Mouse (Mus musculus): Measurements from ENCODE around the gene Coro2a. TPM values are rescaled to one million over a fixed set of nuclear protein-coding genes. Genes with fewer than 3 reads are reported as not detected.
A peak's percentile ranks its signal among the peaks of the same experiment; 100 is the strongest.

Coro2a gene
- polyA plus RNA-seq, 1 experiment from 2014 or later: 14.4 TPM

DNA sequence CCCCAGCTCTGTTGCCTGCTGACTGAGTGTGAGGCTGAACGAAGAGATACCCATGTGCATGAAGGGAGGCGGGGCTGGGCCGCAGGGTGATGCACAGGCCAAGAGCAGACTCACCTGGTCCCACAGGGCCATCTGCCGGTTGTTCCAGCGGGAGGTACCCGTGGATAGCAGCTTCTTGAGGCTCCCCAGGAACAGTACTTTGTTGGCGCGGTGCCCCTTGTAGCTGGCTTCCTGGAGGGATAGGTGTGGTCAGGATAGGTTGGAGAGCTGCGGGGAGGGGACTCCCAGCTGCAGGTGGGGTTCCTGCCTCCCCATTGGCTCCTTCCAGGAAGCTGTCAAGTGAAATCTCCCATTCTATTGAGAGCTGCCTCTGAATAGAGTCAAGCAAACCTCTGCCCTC is 56.5 kb downstream of the Coro2a start:
- no peak for ATAC-seq (ENCODE audit: low read depth)
- Histone ChIP-seq H3K9me3 (no peaks in the 10 kb centered on the region), H3K4me2 (no peak overlapping the region), H3K27ac (replicated peaks) (no peak overlapping the region), H3K36me3 (no peaks in the 10 kb centered on the region), H3K27me3 (no peaks in the 10 kb centered on the region), H3K4me1 (replicated peaks) (peaks cover 4% of the 10 kb centered on the region; the same call in 1 of the 2 replicates), H3K9ac (no peak overlapping the region), H3K4me3 (no peak overlapping the region)
- WGBS: 23% methylated on average over 9 of the region's 9 CpGs

DNA sequence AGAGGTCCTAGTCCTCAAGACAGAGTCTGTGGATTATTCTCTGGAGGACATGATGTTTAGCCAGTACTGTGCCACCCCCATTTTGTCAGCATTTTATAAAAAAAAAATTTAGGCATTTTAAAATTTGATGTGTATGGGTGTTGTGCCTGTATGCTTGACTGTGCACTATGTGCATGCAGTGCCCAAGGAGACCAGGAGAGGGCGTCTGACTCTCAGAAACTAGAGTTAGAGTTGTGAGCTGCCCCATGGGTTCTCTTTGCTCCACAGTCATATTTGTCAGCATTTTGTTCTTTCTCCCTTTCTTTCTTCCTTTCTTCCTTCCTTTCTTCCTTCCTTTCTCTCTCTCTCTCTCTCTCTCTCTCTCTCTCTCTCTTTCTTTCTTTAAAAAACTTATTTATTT is 57.7 kb downstream of the Coro2a start:
- Histone ChIP-seq H3K27ac (replicated peaks) (no peak overlapping the region), H3K4me3 (no peak overlapping the region), H3K9ac (no peak overlapping the region), H3K36me3 (no peaks in the 10 kb centered on the region), H3K9me3 (no peaks in the 10 kb centered on the region), H3K27me3 (no peaks in the 10 kb centered on the region), H3K4me1 (replicated peaks) (peaks cover 4% of the 10 kb centered on the region; the same call in 1 of the 2 replicates), H3K4me2 (no peak overlapping the region)
- 32% methylated on average over 1 of the region's 1 CpGs for WGBS
- ATAC-seq (ENCODE audit: low read depth): no peak

DNA sequence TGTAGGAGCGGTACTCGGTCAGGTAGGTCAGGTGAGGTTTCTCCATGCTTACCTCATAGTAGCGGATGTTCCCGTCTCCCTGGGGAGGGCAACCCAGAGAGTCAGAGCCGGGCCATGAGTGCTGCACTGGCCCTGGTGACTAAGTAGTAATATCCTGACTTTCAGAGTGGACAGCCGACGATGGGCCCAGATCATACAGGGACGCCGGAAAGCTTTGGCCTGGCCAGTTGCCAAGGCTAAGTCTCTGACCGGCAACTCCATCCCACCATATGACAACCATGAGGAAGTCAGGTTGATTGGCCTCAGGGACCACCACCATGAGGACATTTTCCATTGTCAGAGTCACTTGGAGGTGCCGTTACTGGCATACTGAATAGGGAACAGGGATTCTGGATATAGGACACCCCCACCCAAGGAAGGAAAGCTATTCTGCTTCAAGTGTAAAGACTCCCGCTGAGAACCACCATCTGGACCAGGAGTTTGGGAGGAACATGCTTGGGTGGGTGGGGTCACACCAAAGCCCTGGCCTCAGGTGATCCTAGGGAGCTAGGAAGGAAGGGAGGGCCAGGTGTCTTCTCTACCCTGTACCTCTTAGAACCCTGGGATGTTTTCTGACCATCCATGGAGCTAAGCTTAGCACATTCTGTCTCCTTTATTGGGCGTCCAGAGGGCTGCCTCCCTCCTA is 58.5 kb downstream of the Coro2a start:
- no peak for ATAC-seq (ENCODE audit: low read depth)
- Histone ChIP-seq H3K4me1 (replicated peaks) (peaks cover 4% of the 10 kb centered on the region; the same call in 1 of the 2 replicates), H3K9me3 (no peaks in the 10 kb centered on the region), H3K9ac (no peak overlapping the region), H3K4me2 (no peak overlapping the region), H3K27ac (replicated peaks) (no peak overlapping the region), H3K36me3 (no peaks in the 10 kb centered on the region), H3K4me3 (no peak overlapping the region), H3K27me3 (peaks cover 3% of the 10 kb centered on the region; the same call in 1 of the 2 replicates)
- 90% methylated on average over 13 of the region's 13 CpGs for WGBS

DNA sequence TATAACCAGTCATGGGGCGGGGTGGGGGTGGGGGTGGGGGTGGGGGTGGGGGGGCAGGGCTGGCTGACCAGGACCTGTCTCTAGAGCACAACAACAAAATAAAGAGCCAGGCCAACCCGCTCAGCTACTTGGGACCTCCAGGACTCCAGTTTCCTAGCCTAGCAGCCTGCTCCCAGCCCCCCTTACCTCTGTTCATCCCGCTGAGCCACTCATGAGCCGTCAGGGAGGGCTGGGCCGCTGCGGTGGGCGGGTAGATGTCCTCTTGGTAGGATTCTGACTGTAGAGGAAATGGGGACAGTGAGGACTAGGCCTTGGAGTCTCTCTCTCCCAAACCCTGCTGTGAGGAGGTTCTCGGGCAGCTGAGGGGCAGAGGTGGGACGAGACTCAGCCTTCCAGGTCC is 60.3 kb downstream of the Coro2a start:
- Histone ChIP-seq H3K36me3 (no peaks in the 10 kb centered on the region), H3K27me3 (peaks cover 20% of the 10 kb centered on the region), H3K4me2 (no peak overlapping the region), H3K27ac (replicated peaks) (no peak overlapping the region), H3K9ac (no peak overlapping the region), H3K9me3 (no peaks in the 10 kb centered on the region), H3K4me1 (replicated peaks) (peaks cover 3% of the 10 kb centered on the region; the same call in 1 of the 2 replicates), H3K4me3 (no peak overlapping the region)
- 52% methylated on average over 9 of the region's 9 CpGs for WGBS
- no peak for ATAC-seq (ENCODE audit: low read depth)

DNA sequence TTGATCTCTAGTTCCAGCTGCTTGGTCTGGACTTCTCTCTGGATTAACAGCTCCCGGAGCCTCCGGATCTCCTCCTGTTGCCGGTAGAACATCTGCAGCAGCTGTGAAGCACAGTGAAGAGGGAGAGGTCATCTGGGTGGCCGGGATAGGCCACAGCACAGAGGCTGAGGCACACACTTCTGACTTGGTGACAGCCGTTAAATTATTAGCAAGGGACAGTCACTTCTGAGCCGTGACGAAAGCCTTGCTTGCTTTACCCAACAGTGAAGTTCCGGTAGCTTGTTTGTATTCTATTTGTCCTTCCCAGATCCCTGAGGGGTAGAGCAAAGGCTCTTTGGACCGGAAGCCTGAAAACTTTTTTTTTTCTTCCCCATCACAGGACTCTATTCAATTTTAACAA is 62.8 kb downstream of the Coro2a start:
- Histone ChIP-seq H3K36me3 (no peaks in the 10 kb centered on the region), H3K27ac (replicated peaks) (no peak overlapping the region), H3K4me1 (replicated peaks) (peaks cover 17% of the 10 kb centered on the region), H3K9me3 (no peaks in the 10 kb centered on the region), H3K4me2 (no peak overlapping the region), H3K4me3 (no peak overlapping the region), H3K27me3 (peaks cover 45% of the 10 kb centered on the region), H3K9ac (no peak overlapping the region)
- no peak for ATAC-seq (ENCODE audit: low read depth)
- 66% methylated on average over 9 of the region's 9 CpGs for WGBS

DNA sequence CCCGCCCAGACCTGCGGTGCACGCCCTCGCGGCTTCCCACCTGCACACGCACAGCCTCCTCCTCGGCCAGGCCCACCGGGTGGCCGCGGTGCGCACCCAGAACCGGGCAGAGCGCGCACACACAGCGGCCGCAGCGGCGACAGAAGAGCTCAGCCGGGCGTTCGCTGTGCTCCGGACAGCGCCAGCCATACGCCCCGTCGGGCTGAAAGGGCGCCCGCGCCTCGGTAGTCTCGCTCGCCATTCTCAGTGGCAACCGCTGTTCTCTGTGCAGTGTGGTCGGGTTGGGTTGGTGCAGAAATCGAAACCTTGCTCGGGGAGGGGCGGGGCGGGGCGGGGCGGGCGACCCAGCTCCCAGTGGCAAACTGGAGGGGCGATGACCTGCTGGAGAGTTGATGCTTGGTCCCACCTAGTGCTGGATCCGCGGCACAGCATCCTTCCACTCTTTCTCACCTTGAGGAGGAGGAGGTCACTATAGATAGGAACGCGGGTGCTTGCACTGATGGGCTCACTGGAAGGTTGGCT is 66.1 kb downstream of the Coro2a start, which contains the start of gene Trim14:
Gene Trim14, minus strand, starts transcription at position 302 of the 522 bp plus-strand sequence.
- peaks cover 22% of the 10 kb centered on the region for H3K4me1 ChIP-seq (replicated peaks)
- H3K27ac ChIP-seq (replicated peaks): no peak within 1 kb of the TSS
- H3K9me3 ChIP-seq: no peaks in the 10 kb centered on the region
- peak within 1 kb of the TSS; percentile 62 for H3K9ac ChIP-seq
- peak within 1 kb of the TSS; percentile 45 for H3K4me3 ChIP-seq
- WGBS: under 1% methylated on average over 43 of the region's 46 CpGs
- ATAC-seq (ENCODE audit: low read depth): peak; percentile 48
- H3K27me3 ChIP-seq: peaks cover 65% of the 10 kb centered on the region
- peak within 1 kb of the TSS; percentile 71 for H3K4me2 ChIP-seq
- H3K36me3 ChIP-seq: no peaks in the 10 kb centered on the region

DNA sequence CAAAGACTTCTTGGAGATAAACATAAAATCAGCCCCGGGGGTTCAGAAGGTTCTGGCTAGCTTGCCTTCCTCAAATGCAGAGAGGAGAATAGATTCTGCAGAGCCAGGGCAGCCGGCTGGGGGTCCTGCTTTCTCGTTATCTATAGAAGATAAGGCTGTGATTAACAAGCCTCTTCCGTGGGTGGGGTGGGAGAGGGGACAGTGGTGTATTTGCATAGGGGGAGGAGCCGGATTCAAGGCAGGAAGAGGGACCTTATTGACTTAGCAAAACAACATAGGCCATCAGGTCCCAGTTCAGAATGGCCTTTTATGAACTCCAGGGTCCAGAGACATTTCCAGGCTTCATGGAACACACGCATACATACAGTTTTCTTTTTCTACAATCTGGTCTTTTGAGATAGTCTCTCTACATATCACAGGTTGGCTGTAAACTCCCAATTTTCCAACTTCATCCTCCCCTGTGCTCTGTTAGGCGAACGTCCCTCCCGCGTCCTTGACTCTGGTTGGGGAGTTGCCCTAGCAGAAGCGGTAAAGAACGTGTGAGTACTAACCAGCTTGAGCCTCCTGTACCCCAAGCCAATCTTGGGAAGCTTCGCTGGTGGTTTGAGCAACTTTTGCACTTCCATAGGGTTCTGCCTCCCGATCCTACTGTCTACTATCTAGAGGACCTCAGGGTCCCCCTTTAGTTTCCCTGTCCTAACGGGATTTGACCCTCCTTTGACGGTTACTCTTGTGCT is 66.7 kb downstream of the Coro2a start:
- Histone ChIP-seq H3K27ac (replicated peaks) (no peak overlapping the region), H3K9me3 (no peaks in the 10 kb centered on the region), H3K27me3 (peaks cover 65% of the 10 kb centered on the region), H3K36me3 (no peaks in the 10 kb centered on the region), H3K9ac (peak overlapping the region; percentile 62), H3K4me1 (replicated peaks) (peaks cover 22% of the 10 kb centered on the region), H3K4me2 (peak overlapping the region; percentile 71), H3K4me3 (peak overlapping the region; percentile 45)
- peak; percentile 3; the same call in 1 of the 2 replicates for ATAC-seq (ENCODE audit: low read depth)
- WGBS: 7% methylated on average over 16 of the region's 16 CpGs

DNA sequence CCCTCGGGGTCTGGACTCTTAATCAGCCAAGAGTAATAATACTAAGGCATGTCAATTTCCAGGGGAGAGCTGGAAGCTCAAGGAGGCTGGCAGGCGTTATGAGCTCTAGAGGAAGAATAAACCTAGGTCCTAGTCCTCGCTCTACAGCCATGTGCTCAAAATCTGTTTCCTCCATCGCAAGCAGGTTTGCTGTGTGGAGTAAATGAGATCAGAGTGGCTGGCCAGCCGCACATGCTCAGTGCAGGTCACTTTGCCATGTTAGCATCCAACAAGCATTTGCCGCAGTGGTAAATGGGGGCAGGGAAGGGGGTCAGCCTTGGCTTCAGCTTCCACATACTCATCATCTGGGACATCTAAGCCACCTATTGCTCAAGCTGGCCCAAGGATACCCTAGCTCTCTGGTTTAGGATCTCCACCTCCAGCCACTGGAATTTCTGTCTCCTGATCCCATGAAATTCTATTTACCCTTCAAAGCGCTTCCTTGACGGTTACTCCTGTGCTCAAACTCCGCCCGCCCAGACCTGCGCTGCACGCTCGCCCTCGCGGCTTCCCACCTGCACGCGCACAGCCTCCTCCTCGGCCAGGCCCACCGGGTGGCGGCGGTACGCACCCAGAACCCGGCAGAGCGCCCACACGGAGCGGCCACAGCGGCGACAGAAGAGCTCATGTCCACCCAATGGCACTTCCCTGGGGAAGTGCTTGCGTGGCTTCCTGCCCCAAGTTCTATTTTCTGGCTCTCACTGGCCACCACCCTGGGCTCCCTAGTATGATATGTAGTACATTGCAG is 67.9 kb downstream of the Coro2a start:
- H3K4me2 ChIP-seq: peak overlapping the region; percentile 52
- no peak overlapping the region for H3K9ac ChIP-seq
- no peaks in the 10 kb centered on the region for H3K9me3 ChIP-seq
- 12% methylated on average over 29 of the region's 29 CpGs for WGBS
- no peak overlapping the region for H3K27ac ChIP-seq (replicated peaks)
- H3K36me3 ChIP-seq: no peaks in the 10 kb centered on the region
- H3K27me3 ChIP-seq: peaks cover 65% of the 10 kb centered on the region
- H3K4me1 ChIP-seq (replicated peaks): peaks cover 22% of the 10 kb centered on the region
- ATAC-seq (ENCODE audit: low read depth): no peak
- H3K4me3 ChIP-seq: peak overlapping the region; percentile 24

DNA sequence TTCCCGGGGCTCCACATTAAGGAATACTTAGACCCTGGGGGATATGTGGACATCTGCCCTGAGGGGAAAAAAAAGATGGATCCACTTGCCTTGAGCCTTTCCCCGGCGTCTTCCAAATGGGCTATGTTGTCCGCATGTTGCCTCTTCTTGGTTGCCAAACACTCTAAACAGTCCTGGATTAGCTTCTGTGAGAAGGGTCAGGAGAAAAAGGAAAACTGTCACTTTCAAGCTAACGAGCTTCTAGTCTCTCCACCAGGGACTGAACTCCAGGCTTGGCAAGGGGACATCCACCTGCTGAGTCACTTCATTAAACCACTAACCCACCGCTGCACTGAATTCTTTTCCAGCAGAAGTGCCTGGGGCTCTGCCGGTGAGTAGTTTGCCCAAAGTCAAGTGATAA is 69.1 kb downstream of the Coro2a start:
- H3K4me1 ChIP-seq (replicated peaks): peaks cover 22% of the 10 kb centered on the region
- H3K27ac ChIP-seq (replicated peaks): no peak overlapping the region
- no peaks in the 10 kb centered on the region for H3K36me3 ChIP-seq
- no peak overlapping the region for H3K4me3 ChIP-seq
- H3K4me2 ChIP-seq: no peak overlapping the region
- 77% methylated on average over 7 of the region's 7 CpGs for WGBS
- no peak overlapping the region for H3K9ac ChIP-seq
- no peak for ATAC-seq (ENCODE audit: low read depth)
- H3K9me3 ChIP-seq: no peaks in the 10 kb centered on the region
- peaks cover 56% of the 10 kb centered on the region for H3K27me3 ChIP-seq

DNA sequence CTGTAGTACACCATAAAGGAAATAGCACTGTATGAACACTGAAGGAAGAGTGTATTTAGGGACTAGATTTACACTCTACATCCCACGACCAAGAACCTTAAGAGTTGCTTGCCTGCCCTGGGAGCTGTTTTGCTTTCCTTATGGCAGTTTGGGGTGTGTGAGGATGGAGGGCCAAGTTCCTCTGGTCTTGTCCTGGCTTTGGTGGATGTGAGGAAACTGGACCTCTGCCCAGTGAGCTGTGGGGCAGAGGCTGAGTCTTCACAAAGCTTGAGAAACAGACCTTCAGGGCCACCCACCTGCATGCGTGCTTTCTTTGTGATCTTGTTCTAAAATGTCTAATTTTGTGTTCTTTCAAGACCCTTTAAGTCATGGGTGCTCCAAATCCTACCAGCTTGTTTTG is 69.5 kb downstream of the Coro2a start:
- Histone ChIP-seq H3K27me3 (peaks cover 52% of the 10 kb centered on the region), H3K4me2 (no peak overlapping the region), H3K9me3 (no peaks in the 10 kb centered on the region), H3K9ac (no peak overlapping the region), H3K4me3 (no peak overlapping the region), H3K36me3 (no peaks in the 10 kb centered on the region), H3K4me1 (replicated peaks) (peaks cover 25% of the 10 kb centered on the region), H3K27ac (replicated peaks) (no peak overlapping the region)
- 84% methylated on average over 2 of the region's 2 CpGs for WGBS
- ATAC-seq (ENCODE audit: low read depth): no peak

DNA sequence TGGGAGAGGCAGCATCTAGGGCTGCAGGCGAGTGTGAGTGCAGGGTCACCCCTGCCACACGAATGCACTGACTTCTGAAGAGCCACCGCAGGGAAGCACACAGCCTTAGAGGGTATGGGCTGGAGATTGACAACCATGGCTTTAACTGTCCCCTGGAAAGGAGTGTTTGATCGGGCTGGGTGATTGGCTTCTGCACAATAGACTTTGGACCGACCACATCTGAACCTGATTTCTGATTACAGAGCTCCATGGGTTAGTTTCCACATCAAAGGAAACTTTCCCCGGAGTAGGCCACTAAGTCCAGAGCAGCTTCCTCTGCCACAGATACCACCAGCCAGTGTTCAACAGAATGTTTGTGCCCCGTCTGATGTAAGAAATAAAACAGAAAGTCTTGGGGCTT is 72.3 kb downstream of the Coro2a start:
- H3K4me3 ChIP-seq: no peak overlapping the region
- H3K9me3 ChIP-seq: no peaks in the 10 kb centered on the region
- no peak overlapping the region for H3K27ac ChIP-seq (replicated peaks)
- H3K9ac ChIP-seq: no peak overlapping the region
- H3K27me3 ChIP-seq: peaks cover 25% of the 10 kb centered on the region
- no peak overlapping the region for H3K4me2 ChIP-seq
- H3K4me1 ChIP-seq (replicated peaks): peaks cover 17% of the 10 kb centered on the region
- no peak for ATAC-seq (ENCODE audit: low read depth)
- WGBS: 43% methylated on average over 7 of the region's 7 CpGs
- no peaks in the 10 kb centered on the region for H3K36me3 ChIP-seq

DNA sequence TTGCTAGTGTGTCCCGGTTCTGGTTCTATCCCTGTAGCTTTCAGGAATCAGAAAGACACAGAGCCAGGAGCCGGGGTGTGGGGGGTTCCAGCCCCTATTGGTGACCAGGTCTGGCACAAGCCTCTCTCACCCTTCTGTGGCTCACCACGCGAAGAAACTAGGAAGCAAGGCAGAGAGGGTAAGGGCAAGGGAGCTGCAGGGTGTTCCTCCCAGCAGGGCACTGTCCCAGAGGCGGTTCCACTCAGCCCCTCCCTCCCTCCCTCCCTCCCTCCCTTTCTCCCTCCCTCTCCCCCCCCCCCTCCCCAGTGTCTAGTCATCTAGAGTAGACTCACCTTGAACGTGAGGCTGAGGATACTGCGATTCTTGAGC is 74.5 kb downstream of the Coro2a start:
- ATAC-seq (ENCODE audit: low read depth): peak; percentile 32; the same call in 1 of the 2 replicates
- H3K4me2 ChIP-seq: peak overlapping the region; percentile 49
- H3K36me3 ChIP-seq: no peaks in the 10 kb centered on the region
- peaks cover 3% of the 10 kb centered on the region for H3K27me3 ChIP-seq
- no peak overlapping the region; the same call in 1 of the 2 replicates for H3K9ac ChIP-seq
- H3K9me3 ChIP-seq: no peaks in the 10 kb centered on the region
- peak overlapping the region; percentile 20 for H3K4me3 ChIP-seq
- H3K4me1 ChIP-seq (replicated peaks): peaks cover 8% of the 10 kb centered on the region
- no peak overlapping the region for H3K27ac ChIP-seq (replicated peaks)
- WGBS: 6% methylated on average over 6 of the region's 7 CpGs
